Comparison of ENCODE assay signal across 29 mouse cellular contexts in genomic region chr6:129581896-129582295, GRCm38 (mm10). TPM values are rescaled to one million over a fixed set of nuclear protein-coding genes. Genes with fewer than 3 reads are reported as not detected.
"Had no signal": no experiment of that assay in that cellular context is flagged by ENCODE, and none has a peak within 500 bp of the region (broad histone marks: within the 10 kb centered on the region; RNA-seq: fewer than 3 reads in every experiment).

No protein-coding gene starts in this region.

- DNase-seq: kidney, postnatal 25 days; layer of hippocampus, postnatal 36 days; liver, embryonic 13.5 days; lung, adult 2 months; lung, postnatal 14 days; lung, postnatal 4 days; right cerebral cortex, adult 18-20 months; right cerebral cortex, postnatal 14 days; right cerebral cortex, postnatal 4 days; spleen, adult 18-20 months; thymus, adult 18-20 months; thymus, postnatal 4 days had no signal

- H3K36me3 ChIP-seq: liver, embryonic 13.5 days; midbrain, embryonic 10.5 days; neural tube, embryonic 12.5 days; neural tube, embryonic 15.5 days had no signal

- H3K4me2 ChIP-seq: liver, embryonic 13.5 days; neural tube, embryonic 12.5 days; neural tube, embryonic 15.5 days had no signal

- H3K4me1 ChIP-seq: liver, embryonic 13.5 days; midbrain, embryonic 10.5 days; neural tube, embryonic 12.5 days; neural tube, embryonic 15.5 days had no signal

- H3K9ac ChIP-seq: liver, embryonic 13.5 days; neural tube, embryonic 12.5 days; neural tube, embryonic 15.5 days had no signal

- H3K27ac ChIP-seq: kidney, postnatal 0 days; layer of hippocampus, adult 2 months; left cerebral cortex, adult 2 months; liver, embryonic 13.5 days; midbrain, embryonic 10.5 days; neural tube, embryonic 12.5 days; neural tube, embryonic 15.5 days had no signal

- H3K27me3 ChIP-seq: liver, embryonic 13.5 days; neural tube, embryonic 12.5 days; neural tube, embryonic 15.5 days had no signal

- H3K9me3 ChIP-seq: liver, embryonic 13.5 days; midbrain, embryonic 10.5 days; neural tube, embryonic 12.5 days; neural tube, embryonic 15.5 days had no signal

- H3K4me3 ChIP-seq: layer of hippocampus, adult 2 months; left cerebral cortex, adult 2 months; liver, embryonic 13.5 days; midbrain, embryonic 10.5 days; neural tube, embryonic 12.5 days; neural tube, embryonic 15.5 days had no signal

RNA-seq across cellular contexts. Expression of gene Klre1, which starts 4.2 kb away (rescaled TPM):
- total RNA-seq: layer of hippocampus, adult 2 months; layer of hippocampus, postnatal 10 days; layer of hippocampus, postnatal 36 days; left cerebral cortex, adult 2 months; left cerebral cortex, postnatal 10 days; left cerebral cortex, postnatal 36 days; midbrain, postnatal 0 days had no signal
- polyA plus RNA-seq: kidney, embryonic 14.5 days; kidney, postnatal 0 days; limb, embryonic 11.5 days; liver, embryonic 13.5 days; lung, embryonic 16.5 days; midbrain, embryonic 10.5 days; neural tube, embryonic 12.5 days; stomach, embryonic 16.5 days had no signal

RNA-seq across cellular contexts. Expression of gene Klrd1, which starts 9.7 kb away (rescaled TPM):
- total RNA-seq: layer of hippocampus, adult 2 months; layer of hippocampus, postnatal 10 days; layer of hippocampus, postnatal 36 days; left cerebral cortex, adult 2 months; left cerebral cortex, postnatal 10 days; midbrain, postnatal 0 days had no signal
- polyA plus RNA-seq: kidney, embryonic 14.5 days; limb, embryonic 11.5 days; midbrain, embryonic 14.5 days; midbrain, postnatal 0 days; neural tube, embryonic 12.5 days; neural tube, embryonic 15.5 days; testis, adult 2 months had no signal

RNA-seq across cellular contexts. Expression of gene Klrk1, which starts 41.8 kb away (rescaled TPM):
- total RNA-seq: layer of hippocampus, adult 2 months; layer of hippocampus, postnatal 10 days; layer of hippocampus, postnatal 36 days; left cerebral cortex, adult 2 months; left cerebral cortex, postnatal 10 days; left cerebral cortex, postnatal 36 days; midbrain, postnatal 0 days had no signal
- polyA plus RNA-seq: kidney, embryonic 14.5 days; limb, embryonic 11.5 days; limb, embryonic 14.5 days; testis, adult 2 months had no signal
